Mouse (Mus musculus): ENCODE data around the gene Sesn1.

DNA sequence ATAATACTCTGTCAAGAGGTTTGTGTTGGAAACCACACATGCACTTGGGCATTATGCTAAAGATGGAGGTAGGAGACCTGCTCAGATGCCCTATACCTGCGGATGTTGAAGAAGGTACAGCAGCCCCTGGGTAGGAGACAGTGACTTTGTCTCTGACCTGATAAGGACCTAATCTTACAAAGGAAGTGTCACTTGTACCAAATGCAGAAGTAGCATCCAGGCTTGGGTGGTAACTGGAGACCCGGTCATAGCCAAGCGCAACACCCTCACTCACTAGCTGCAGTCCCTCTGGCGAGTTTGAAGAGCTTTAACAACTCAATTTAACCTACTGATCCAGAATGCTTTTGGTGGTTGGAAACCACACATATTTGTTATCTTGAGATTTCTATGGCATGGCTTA, 18.0 kb downstream of the Sesn1 start:
- TF ChIP-seq CTCF (IDR thresholded peaks at IDR 0.05; ENCODE audit: low read depth, low read length) = no peak
- no peak for TF ChIP-seq GATA2 (IDR thresholded peaks at IDR 0.05; ENCODE audit: borderline replicate concordance, low read depth, low read length)

Measured in G1E (cell line).